Mouse (Mus musculus) NIH3T3 (cell line): ENCODE measurements around the gene Gm42906.

Source experiments
- DNase-seq: peaks from one replicate; pipeline ENCODE4 v3.0.0-alpha.2; 2012; ENCODE audit warnings: low read depth

Gm42906 gene

DNA sequence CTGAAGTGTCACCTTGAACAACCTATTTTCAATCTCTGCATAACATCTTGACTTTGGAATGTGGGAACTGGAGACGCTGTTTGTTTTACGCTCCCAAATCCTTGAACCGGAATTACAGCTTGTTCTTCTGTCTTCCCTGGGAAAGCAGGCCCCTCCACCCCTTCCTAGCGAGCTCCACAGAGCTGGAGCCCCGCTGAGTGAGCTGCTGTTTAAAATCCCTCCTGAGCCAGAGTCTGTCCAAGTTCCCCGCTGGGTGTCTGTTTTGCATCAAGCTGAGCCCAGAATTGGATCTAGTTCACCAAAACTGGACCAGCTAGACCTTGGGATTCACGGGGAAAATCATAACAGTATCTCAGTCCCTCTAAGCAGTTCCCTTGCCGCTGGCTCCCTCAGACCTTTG is 404.5 kb downstream of the Gm42906 start:
- DNase-seq: no peak

DNA sequence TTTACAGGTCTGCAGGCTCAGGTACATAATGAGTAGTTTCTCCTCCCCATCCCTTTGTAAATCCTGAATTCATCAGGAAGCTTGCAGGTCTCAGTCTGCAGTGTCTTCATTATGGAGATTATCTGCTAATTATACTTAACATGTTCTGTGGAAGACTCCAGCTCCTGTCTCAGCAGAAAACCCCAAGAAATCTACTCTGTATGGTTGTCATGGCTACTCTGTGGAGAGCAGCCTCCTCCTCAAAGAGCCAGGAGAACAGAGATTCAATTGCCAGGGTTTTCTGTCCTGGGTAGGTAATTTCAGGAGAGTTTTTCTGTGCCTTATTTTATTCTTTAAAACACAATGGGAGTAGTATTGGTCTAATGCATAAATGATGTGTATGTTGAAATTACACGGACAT is 405.0 kb downstream of the Gm42906 start:
- no peak for DNase-seq

DNA sequence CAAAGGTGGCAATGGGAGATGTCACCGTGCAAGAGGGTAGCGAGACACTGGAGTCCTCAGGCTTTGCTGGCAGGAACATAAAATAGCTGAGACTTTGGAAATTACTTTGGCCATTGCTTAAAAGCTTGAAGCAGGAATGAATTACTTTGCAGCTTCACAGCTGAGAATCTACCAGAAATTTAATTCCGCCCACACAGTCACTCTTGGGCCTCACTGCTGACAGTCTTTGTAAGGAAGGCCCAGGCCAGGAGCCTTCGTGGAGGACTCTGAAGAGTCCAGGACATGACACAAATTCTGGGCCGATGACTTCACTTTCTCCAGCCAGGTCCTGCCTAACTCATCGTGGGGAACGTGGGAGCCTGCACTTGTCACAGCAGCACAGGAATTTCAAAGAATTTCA is 405.9 kb downstream of the Gm42906 start:
- no peak for DNase-seq

DNA sequence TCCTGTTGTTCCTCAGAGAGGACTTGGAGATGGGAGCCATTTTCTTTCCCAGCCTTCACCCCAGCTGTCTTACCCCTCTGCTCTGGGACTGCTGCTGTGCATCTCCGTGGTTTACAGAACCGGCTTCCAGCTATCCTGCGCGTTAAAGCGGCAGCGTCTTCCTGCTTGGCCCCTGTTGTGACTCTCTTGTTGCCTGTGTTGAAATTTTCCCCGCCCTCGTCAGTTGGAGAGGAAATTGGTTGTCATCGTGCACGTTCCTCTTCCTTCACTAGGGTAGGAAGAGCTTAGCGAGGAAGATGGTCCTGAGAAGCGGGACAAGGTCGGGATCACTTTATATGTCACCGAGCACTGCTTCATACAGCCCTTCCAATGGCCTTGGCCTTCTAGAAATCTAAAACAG is 407.1 kb downstream of the Gm42906 start:
- no peak for DNase-seq

DNA sequence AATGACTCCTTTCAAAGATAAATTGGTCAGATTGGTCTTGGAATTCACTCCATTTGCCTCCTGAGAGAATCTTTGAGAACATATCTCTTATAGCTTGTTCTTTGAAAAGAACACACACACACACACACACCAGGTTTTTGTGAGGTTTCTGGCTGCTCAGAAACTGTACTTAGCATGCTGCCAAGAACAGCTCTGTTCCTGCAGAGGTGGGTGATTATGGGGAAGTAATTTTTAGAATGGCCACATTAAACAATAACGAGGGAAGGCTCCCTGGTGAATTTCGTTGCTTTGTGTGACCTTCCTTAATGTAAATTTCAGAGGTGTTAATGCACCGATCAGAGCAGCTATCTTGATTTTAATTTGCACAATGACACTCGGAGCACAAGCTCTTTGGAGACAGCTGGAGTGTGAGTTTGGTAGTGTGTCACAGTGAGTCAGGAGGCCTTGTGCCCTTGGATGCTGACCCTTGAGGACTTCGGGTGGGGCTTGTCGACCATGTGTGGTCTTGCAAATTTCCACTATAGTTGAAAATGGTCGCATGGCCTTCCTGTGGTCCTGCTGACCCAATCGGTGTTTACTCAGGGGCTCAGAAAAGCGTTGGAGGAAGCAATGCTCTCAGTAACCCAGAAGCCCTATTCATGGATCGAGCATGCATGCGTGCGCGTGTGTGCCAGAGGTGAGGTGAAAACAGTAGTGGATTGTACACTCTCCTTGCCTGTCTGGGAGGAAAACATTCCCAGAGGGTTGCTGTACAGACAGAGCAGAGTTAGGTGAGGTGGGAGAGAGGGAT is 407.7 kb downstream of the Gm42906 start:
- DNase-seq: no peak

DNA sequence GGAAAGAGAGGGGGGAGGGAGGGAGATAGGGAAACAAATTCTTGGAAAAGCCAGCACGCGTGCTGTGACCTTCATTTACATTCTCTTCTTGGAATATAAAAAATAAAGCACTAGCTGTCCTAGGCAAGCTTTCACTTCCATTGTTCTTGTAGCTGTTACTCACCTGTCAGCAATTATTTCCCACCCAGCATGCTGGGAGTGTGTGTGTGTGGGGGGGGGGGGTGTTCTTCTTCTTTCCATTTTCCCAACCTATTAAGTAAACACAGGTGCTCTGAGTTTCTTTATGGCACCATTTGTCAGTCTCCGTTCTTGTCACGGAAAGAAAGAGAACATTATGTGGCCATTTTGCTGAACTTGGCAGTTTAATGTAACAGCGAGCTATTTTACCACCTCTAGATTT is 409.0 kb downstream of the Gm42906 start:
- no peak for DNase-seq

DNA sequence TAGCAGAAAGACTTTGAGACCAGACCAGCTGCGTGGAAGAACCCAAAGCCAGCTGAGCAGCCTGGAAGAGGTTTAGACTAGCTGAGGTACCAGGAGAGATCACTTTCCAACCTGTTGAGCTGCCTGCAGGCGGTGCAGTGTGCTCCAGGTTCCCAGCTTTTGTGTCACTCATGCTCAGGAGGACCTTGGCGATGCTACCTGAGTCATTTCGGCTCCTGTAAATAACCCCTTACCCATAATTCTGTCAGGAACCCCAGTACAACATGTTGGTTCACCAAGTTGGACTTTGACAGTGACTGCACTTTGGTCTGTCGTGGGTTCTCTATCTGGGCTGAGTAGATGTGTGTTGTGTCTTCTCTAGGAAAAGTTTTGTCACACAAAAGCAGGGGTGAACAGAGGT is 409.5 kb downstream of the Gm42906 start:
- no peak for DNase-seq
